Mouse (Mus musculus) right cerebral cortex, postnatal 14 days (tissue): Measurements from ENCODE around the gene Rhox11.
"Not testable (repeated sequence)": the region's sequence is repeated elsewhere in the genome, so short reads cannot be mapped to it uniquely, and the experiment has no call there.

Experiments used
- DNase-seq: peaks from one replicate; pipeline ENCODE4 v3.0.0; 2022

Gene Rhox11

DNA sequence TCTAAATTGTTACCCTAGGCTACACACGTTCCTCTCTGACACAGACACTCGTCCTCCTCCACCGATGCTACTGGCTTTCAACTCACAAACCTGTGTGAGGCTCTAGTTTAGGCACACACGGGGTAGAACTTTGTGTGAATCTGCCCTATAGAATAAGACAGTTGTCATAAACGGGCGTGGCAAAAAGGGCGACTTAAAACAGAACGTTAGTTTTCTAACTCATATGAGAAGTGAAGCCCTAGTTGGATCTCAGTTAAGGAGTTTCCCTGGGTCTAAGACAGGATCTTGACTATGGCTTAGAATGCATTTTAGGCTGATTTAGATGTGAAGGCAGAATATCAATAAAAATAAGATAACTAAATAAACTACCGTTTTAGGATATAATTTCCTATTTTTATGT lies at the start of gene Rhox11:
TSS of gene Rhox11 (minus strand) at position 101 of the 400 bp plus-strand sequence.
- no peak for DNase-seq

DNA sequence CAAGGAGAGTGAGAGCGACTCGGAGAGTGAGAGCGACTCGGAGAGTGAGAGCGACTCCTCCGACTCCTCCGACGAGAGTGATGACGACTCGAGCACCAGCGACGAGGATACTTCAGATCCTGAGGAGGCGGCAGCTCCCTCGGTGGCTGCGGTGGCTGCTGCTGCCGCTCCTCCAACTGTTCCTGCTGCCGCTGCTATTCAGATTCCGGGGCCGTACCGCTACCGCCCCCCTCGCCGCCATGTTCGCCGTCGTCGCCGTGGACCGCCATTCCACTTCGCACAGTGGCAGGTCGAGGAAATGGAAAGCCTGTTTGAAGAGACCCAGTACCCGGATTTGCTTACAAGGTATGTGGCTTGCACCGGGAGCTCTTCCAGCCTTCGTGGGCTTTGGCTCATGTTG lies 36.5 kb upstream of the Rhox11 start:
- no peak for DNase-seq

DNA sequence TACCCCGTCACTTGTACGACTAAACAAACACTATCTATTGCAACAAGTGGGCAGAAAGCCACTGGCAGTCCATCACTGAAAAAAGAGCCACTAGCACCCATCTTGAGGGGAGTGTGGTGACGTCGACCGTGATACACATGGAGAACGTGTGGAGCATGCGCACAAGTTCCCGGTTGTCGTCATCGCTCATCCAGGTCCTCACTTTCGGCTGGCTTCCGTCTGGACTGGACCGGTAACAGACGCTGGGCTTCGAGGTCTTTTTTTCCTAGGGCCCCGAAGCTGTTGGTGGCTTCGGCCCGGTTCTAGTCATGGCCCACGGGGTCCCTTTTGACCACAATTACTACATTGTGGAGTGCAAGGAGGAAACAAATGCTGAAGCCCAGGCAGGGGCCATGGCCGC lies 36.0 kb upstream of the Rhox11 start, which contains the start of gene Rhox13:
TSS of gene Rhox13 (plus strand) at position 238 of the 400 bp plus-strand sequence.
- DNase-seq, result no peak

DNA sequence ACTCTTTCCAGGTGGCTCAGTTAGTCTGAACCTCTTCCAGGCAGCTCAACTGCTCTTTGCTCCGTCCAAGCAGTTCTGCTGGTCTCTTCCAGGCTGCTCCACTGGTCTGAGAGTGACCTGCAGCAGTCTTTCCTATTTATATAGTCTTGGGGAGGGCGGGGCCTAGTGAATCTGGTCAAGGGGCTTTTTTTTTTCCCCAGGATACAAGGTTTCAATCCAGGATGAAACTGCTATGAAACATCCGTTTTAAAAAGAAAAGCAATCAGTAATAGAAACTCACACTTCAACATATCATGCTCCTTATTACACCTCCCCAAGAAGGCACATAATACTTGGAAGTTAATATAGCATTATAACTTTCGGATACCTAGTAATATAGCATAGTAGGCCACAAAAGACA lies 25.9 kb upstream of the Rhox11 start, which contains the start of gene Rhox12:
TSS of gene Rhox12 (minus strand) at position 101 of the 400 bp plus-strand sequence.
- no peak for DNase-seq

DNA sequence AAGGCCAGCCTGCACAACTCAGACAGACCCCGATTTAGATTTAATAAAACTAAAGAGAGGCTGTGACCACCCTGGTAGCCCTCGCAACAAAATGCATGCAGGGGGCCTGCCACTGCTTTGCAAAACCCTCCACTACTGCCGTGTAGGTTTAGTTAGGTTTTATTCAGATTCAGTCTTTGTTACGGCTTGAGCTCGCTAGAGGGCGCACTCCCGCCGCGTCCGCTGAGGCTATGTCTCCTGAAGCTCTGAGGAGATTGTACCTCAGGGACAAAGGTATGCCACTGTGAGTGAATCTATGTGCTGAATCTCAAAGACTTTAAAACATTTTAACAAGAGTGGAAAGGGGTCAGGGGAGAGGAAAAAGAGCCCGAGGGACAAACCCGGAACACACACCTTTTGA lies 715 bp downstream of the Rhox11 start:
- peak; percentile 54 for DNase-seq

DNA sequence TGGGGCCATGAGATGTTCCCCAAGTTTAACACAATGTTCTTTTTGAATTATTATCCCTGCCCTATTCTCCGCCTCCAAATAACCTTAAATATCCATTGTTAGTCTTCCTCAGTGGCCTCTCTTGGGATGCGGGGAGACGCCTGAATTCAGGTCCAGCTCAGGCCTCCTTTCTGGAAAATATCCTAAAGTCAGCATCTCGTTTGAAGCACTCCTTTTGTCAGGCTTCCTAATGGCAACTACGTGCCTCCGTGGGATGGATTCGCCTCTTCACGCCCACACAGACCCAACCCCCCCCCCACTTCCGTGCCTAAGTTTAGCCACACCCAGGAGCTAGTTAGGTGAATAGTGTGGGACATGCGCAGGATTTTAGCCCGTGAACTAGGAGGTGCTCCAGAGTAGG lies 18.8 kb downstream of the Rhox11 start, which contains the start of gene Rhox10:
TSS of gene Rhox10 (plus strand) at position 301 of the 400 bp plus-strand sequence.
- no peak for DNase-seq

DNA sequence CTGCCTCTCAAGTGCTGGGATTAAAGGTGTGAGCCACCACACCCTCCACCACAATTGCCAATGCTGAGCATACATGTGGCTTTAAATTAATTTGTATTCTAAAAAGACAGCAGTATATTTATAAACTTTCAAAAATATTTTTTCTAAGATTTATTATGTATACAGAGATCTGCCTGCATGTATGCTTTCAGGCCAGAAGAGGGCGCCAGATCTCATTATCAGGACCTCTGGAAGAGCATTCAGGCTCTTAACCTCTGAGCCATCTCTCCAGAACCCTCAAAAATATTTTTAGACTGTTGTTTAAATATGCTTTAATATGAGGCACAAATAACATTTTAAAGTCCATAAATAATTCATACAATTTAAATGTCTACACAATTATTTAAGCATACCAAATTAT lies 23.4 kb downstream of the Rhox11 start:
- DNase-seq, result no peak

DNA sequence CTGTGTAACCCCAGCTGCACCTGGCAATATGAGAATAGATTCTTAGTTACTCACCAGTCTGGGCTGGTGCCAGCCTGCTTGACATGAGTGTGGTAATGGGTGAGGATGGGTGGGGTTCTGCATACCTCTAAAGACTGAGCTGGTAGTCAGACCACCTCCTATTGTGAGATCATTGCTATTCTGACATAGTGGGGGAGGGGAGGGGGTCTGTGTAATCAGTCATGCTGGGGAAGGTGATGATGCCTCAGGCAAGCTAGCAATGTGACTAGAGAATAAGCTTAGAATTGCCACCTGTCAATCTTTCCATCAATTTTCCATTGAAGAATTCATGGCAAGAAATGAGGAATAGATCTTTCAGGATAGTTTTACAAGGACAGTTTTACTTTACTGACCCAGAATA lies 41.9 kb downstream of the Rhox11 start, which contains the start of gene Btg1-ps2:
TSS of gene Btg1-ps2 (minus strand) at position 101 of the 400 bp plus-strand sequence.
- not testable (repeated sequence) for DNase-seq

DNA sequence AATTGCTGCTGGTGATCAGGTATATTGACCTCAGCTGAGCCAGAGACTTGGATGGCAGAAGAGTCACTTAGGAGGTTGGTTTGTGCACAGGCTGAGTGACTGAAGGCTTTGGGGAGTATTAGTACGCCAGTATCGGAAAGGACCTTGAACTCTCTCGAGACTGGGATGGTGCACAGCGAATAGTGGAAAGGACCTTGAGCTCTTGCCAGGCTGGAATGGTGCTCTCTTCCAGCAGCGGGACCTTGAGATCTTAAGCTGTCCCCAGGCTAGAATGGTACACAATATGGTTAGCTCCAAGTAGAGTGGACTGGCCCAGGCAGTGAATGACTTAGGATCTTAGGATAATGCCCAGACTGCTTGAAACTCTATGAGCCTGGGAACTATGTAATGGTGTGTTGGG lies 45.3 kb downstream of the Rhox11 start:
- no peak for DNase-seq

DNA sequence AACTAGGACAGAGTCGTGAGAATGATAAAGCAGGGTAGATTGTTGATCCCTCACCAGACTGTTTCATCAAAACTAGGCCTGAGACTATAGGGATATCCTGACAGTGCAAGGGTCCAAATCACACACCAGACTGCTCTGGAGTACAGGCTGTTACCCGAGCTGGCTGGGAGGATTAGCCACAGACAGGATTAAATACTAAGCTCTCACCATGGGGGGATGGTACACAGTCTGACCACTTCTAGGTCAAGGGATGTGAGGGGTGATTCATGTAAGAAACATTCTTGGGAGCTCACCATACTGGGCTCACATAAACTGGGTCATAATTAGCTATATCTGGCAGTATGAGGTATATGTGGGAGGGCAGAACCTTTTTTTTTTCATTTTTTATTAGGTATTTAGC lies 51.1 kb downstream of the Rhox11 start:
- no peak for DNase-seq
